Mouse (Mus musculus) bone marrow macrophage, adult 2 months (primary cell): ENCODE measurements around the gene Itm2c.

Experiments used
- CTCF ChIP-seq: IDR thresholded peaks from 2 replicates; pipeline ENCODE4 v1.5.1; 2012; ENCODE audit warnings: low read depth, mild to moderate bottlenecking, low read length, moderate library complexity
- POLR2A ChIP-seq: IDR thresholded peaks from 2 replicates; pipeline ENCODE4 v1.6.1; 2012; ENCODE audit warnings: mild to moderate bottlenecking, low read depth, low read length, borderline replicate concordance

- TF ChIP-seq CTCF (no peak), POLR2A (no peak)
Measured at GRCm38 (mm10) chr1:85856266-85856665, 37.8 kb upstream of the Itm2c start.
